Mouse (Mus musculus): ENCODE measurements at regions not wholly inside any gene's neighbourhood (a gene's known extent, or its start where the extent isn't known, plus 50 kb on each side); places are given as distances from the start of the nearest gene placed in this dataset.
"Not testable (repeated sequence)": the region's sequence is repeated elsewhere in the genome, so short reads cannot be mapped to it uniquely, and the experiment has no call there.

- WGBS = 92% methylated on average over 13 of the region's 13 CpGs
- Histone ChIP-seq H3K9ac (ENCODE audit: low read depth, low read length) (no peak overlapping the region), H3K9me3 (ENCODE audit: control insufficient read depth, low read length) (no peaks in the 10 kb centered on the region), H3K27ac (ENCODE audit: low read depth, low read length) (no peak overlapping the region), H3K4me3 (ENCODE audit: low read length) (no peak overlapping the region), H3K4me2 (replicated peaks; ENCODE audit: low read depth, low read length) (no peak overlapping the region), H3K4me1 (ENCODE audit: control insufficient read depth, insufficient read depth, low read length) (no peaks in the 10 kb centered on the region), H3K36me3 (ENCODE audit: control insufficient read depth, insufficient read depth, low read length) (no peaks in the 10 kb centered on the region), H3K27me3 (ENCODE audit: control insufficient read depth, insufficient read depth, low read length) (no peaks in the 10 kb centered on the region)
- ATAC-seq (ENCODE audit: low FRiP score, low TSS enrichment) = no peak
These were observed 114.8 kb upstream of the Gcfc2 start for GRCm38 (mm10) chr6:81808712-81809111.

- no peak overlapping the region for H3K9ac ChIP-seq (ENCODE audit: low read depth, low read length)
- no peak overlapping the region for H3K4me2 ChIP-seq (replicated peaks; ENCODE audit: low read depth, low read length)
- no peak overlapping the region for H3K4me3 ChIP-seq (ENCODE audit: low read length)
- no peaks in the 10 kb centered on the region for H3K36me3 ChIP-seq (ENCODE audit: control insufficient read depth, insufficient read depth, low read length)
- 85% methylated on average over 8 of the region's 8 CpGs for WGBS
- no peaks in the 10 kb centered on the region for H3K4me1 ChIP-seq (ENCODE audit: control insufficient read depth, insufficient read depth, low read length)
- H3K27me3 ChIP-seq (ENCODE audit: control insufficient read depth, insufficient read depth, low read length) = no peaks in the 10 kb centered on the region
- no peak for ATAC-seq (ENCODE audit: low FRiP score, low TSS enrichment)
- H3K9me3 ChIP-seq (ENCODE audit: control insufficient read depth, low read length) = no peaks in the 10 kb centered on the region
- H3K27ac ChIP-seq (ENCODE audit: low read depth, low read length) = no peak overlapping the region
These were observed 108.1 kb upstream of the Gcfc2 start for GRCm38 (mm10) chr6:81815248-81815961.

GRCm38 (mm10) chr6:81815962-81816338, 107.5 kb upstream of the Gcfc2 start:
- Histone ChIP-seq H3K27ac (ENCODE audit: low read depth, low read length) (no peak overlapping the region), H3K27me3 (ENCODE audit: control insufficient read depth, insufficient read depth, low read length) (no peaks in the 10 kb centered on the region), H3K9ac (ENCODE audit: low read depth, low read length) (no peak overlapping the region), H3K36me3 (ENCODE audit: control insufficient read depth, insufficient read depth, low read length) (no peaks in the 10 kb centered on the region), H3K4me2 (replicated peaks; ENCODE audit: low read depth, low read length) (no peak overlapping the region), H3K9me3 (ENCODE audit: control insufficient read depth, low read length) (no peaks in the 10 kb centered on the region), H3K4me3 (ENCODE audit: low read length) (no peak overlapping the region), H3K4me1 (ENCODE audit: control insufficient read depth, insufficient read depth, low read length) (no peaks in the 10 kb centered on the region)
- whole genome bisulfite sequencing = 85% methylated on average over 7 of the region's 7 CpGs
- no peak for ATAC-seq (ENCODE audit: low FRiP score, low TSS enrichment)

GRCm38 (mm10) chr6:81817050-81817827, 106.2 kb upstream of the Gcfc2 start:
- no peaks in the 10 kb centered on the region for H3K9me3 ChIP-seq (ENCODE audit: control insufficient read depth, low read length)
- no peak overlapping the region for H3K27ac ChIP-seq (ENCODE audit: low read depth, low read length)
- H3K4me3 ChIP-seq (ENCODE audit: low read length) = no peak overlapping the region
- H3K36me3 ChIP-seq (ENCODE audit: control insufficient read depth, insufficient read depth, low read length) = no peaks in the 10 kb centered on the region
- no peak overlapping the region for H3K9ac ChIP-seq (ENCODE audit: low read depth, low read length)
- WGBS = 80% methylated on average over 9 of the region's 9 CpGs
- H3K27me3 ChIP-seq (ENCODE audit: control insufficient read depth, insufficient read depth, low read length) = no peaks in the 10 kb centered on the region
- no peaks in the 10 kb centered on the region for H3K4me1 ChIP-seq (ENCODE audit: control insufficient read depth, insufficient read depth, low read length)
- ATAC-seq (ENCODE audit: low FRiP score, low TSS enrichment) = no peak
- H3K4me2 ChIP-seq (replicated peaks; ENCODE audit: low read depth, low read length) = no peak overlapping the region

GRCm38 (mm10) chr6:81818573-81818972, 104.9 kb upstream of the Gcfc2 start:
- Histone ChIP-seq H3K4me2 (replicated peaks; ENCODE audit: low read depth, low read length) (no peak overlapping the region), H3K9ac (ENCODE audit: low read depth, low read length) (no peak overlapping the region), H3K4me3 (ENCODE audit: low read length) (no peak overlapping the region), H3K9me3 (ENCODE audit: control insufficient read depth, low read length) (no peaks in the 10 kb centered on the region), H3K27me3 (ENCODE audit: control insufficient read depth, insufficient read depth, low read length) (no peaks in the 10 kb centered on the region), H3K4me1 (ENCODE audit: control insufficient read depth, insufficient read depth, low read length) (no peaks in the 10 kb centered on the region), H3K27ac (ENCODE audit: low read depth, low read length) (no peak overlapping the region), H3K36me3 (ENCODE audit: control insufficient read depth, insufficient read depth, low read length) (no peaks in the 10 kb centered on the region)
- ATAC-seq (ENCODE audit: low FRiP score, low TSS enrichment) = no peak
- WGBS = 94% methylated on average over 10 of the region's 10 CpGs

- H3K4me3 ChIP-seq (ENCODE audit: low read length) = no peak overlapping the region
- no peaks in the 10 kb centered on the region for H3K27me3 ChIP-seq (ENCODE audit: control insufficient read depth, insufficient read depth, low read length)
- whole genome bisulfite sequencing = 81% methylated on average over 5 of the region's 5 CpGs
- no peaks in the 10 kb centered on the region for H3K36me3 ChIP-seq (ENCODE audit: control insufficient read depth, insufficient read depth, low read length)
- no peak overlapping the region for H3K9ac ChIP-seq (ENCODE audit: low read depth, low read length)
- no peaks in the 10 kb centered on the region for H3K9me3 ChIP-seq (ENCODE audit: control insufficient read depth, low read length)
- no peak for ATAC-seq (ENCODE audit: low FRiP score, low TSS enrichment)
- H3K4me1 ChIP-seq (ENCODE audit: control insufficient read depth, insufficient read depth, low read length) = no peaks in the 10 kb centered on the region
- no peak overlapping the region for H3K4me2 ChIP-seq (replicated peaks; ENCODE audit: low read depth, low read length)
- no peak overlapping the region for H3K27ac ChIP-seq (ENCODE audit: low read depth, low read length)
These were observed 103.4 kb upstream of the Gcfc2 start for GRCm38 (mm10) chr6:81820078-81820477.

GRCm38 (mm10) chr6:81839474-81840153, 83.9 kb upstream of the Gcfc2 start:
- no peaks in the 10 kb centered on the region for H3K27me3 ChIP-seq (ENCODE audit: control insufficient read depth, insufficient read depth, low read length)
- peak overlapping the region; percentile 9 for H3K4me3 ChIP-seq (ENCODE audit: low read length)
- ATAC-seq (ENCODE audit: low FRiP score, low TSS enrichment) = peak; percentile 96
- no peaks in the 10 kb centered on the region for H3K4me1 ChIP-seq (ENCODE audit: control insufficient read depth, insufficient read depth, low read length)
- H3K27ac ChIP-seq (ENCODE audit: low read depth, low read length) = 0 out of 2 replicates have a peak overlapping the region, but pooled peaks have one; percentile 6
- 26% methylated on average over 11 of the region's 11 CpGs for WGBS
- H3K36me3 ChIP-seq (ENCODE audit: control insufficient read depth, insufficient read depth, low read length) = no peaks in the 10 kb centered on the region
- no peaks in the 10 kb centered on the region for H3K9me3 ChIP-seq (ENCODE audit: control insufficient read depth, low read length)
- peak overlapping the region; percentile 33; the same call in 1 of the 2 replicates for H3K4me2 ChIP-seq (replicated peaks; ENCODE audit: low read depth, low read length)
- no peak overlapping the region for H3K9ac ChIP-seq (ENCODE audit: low read depth, low read length)

GRCm38 (mm10) chr6:81868207-81868606, 55.3 kb upstream of the Gcfc2 start:
- not testable (repeated sequence) for ATAC-seq (ENCODE audit: low FRiP score, low TSS enrichment); H3K36me3 ChIP-seq (ENCODE audit: control insufficient read depth, insufficient read depth, low read length); H3K4me3 ChIP-seq (ENCODE audit: low read length); H3K9me3 ChIP-seq (ENCODE audit: control insufficient read depth, low read length); H3K4me2 ChIP-seq (replicated peaks; ENCODE audit: low read depth, low read length); H3K4me1 ChIP-seq (ENCODE audit: control insufficient read depth, insufficient read depth, low read length); H3K27me3 ChIP-seq (ENCODE audit: control insufficient read depth, insufficient read depth, low read length); H3K9ac ChIP-seq (ENCODE audit: low read depth, low read length); H3K27ac ChIP-seq (ENCODE audit: low read depth, low read length)
- WGBS = 93% methylated on average over 13 of the region's 13 CpGs
